Mouse (Mus musculus) testis, adult 2 months (tissue): Measurements from ENCODE around the gene Gp9.

Experiments used
- CTCF ChIP-seq: fragments of 200-500 bp; IDR thresholded peaks from 2 replicates; pipeline ENCODE4 v1.5.1; 2012; ENCODE audit warnings: low read depth, mild to moderate bottlenecking, inconsistent platforms, low read length, moderate library complexity; ENCODE audit not compliant: control insufficient read depth, insufficient read depth, insufficient replicate concordance
- POLR2A ChIP-seq: fragments of 200-500 bp; IDR thresholded peaks from 2 replicates; pipeline ENCODE4 v1.6.1; 2012; ENCODE audit warnings: low read depth, mild to moderate bottlenecking, inconsistent platforms, low read length, moderate library complexity; ENCODE audit not compliant: control insufficient read depth

DNA sequence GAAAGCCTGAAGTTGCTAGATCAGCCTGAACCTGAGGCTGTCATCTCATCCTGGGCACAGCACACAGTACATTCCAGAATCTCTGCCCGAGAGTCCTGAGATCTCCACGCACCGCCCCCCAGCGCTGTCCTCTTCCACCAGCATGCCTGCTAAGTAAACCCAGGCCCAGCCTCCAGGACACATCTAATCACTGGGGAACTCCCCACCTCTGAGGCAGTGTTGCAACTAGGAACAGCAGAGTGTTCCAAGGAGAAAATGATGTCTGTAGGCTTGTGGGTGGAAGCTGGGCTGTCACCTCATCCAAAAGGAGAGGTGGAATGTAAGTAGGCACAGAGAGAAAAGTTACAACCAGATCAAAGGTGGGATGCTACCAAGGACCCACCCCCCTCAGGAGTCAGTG is 22.7 kb upstream of the Gp9 start:
- no peak for TF ChIP-seq CTCF
- no peak for TF ChIP-seq POLR2A
